Mouse (Mus musculus): ENCODE results near the gene Zbtb43.

GRCm38 (mm10) chr2:33437184-33437583, 31.2 kb downstream of the Zbtb43 start:
- TF ChIP-seq POLR2A (IDR thresholded peaks at IDR 0.05; ENCODE audit: borderline replicate concordance, extremely low read depth, low read depth, low read length) (no peak), CTCF (IDR thresholded peaks at IDR 0.05; ENCODE audit: insufficient read depth, low read length) (no peak)
